Mouse (Mus musculus): ENCODE results near the gene Polr1a.
"Not testable (repeated sequence)": the region's sequence is repeated elsewhere in the genome, so short reads cannot be mapped to it uniquely, and the experiment has no call there.

Gene Polr1a

GRCm38 (mm10) chr6:71908481-71909381, at the start of gene Polr1a, which contains the start of gene Ptcd3:
Gene Polr1a, plus strand, starts transcription at chr6:71909053.
Gene Ptcd3, minus strand, starts transcription at chr6:71908750.
- peak; percentile 86 for DNase-seq (ENCODE audit: low read depth)

GRCm38 (mm10) chr6:71867751-71868150, 41.1 kb upstream of the Polr1a start:
- no peak for DNase-seq (ENCODE audit: low read depth)

GRCm38 (mm10) chr6:71868809-71869208, 40.0 kb upstream of the Polr1a start:
- no peak for DNase-seq (ENCODE audit: low read depth)

DNA sequence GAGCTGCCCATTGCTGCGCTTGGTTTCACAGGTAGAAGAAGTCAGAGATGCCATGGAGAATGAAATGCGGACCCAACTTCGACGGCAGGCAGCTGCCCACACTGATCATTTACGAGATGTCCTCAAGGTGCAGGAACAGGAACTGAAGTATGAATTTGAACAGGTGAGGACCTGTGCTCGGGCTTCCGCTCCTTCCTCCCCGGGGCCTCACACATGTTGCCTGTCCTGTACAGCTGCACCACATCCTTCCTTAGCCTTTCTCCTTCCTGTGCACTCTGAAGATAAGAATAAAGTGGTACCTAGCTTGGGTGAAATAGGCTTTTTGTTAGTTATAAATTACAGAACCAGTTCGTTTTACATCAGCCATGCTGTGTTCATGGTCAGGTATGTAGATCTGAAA, 37.5 kb upstream of the Polr1a start:
- no peak for DNase-seq (ENCODE audit: low read depth)

GRCm38 (mm10) chr6:71877965-71878760, 30.7 kb upstream of the Polr1a start:
- DNase-seq (ENCODE audit: low read depth), result no peak

- no peak for DNase-seq (ENCODE audit: low read depth)
Measured at GRCm38 (mm10) chr6:71893263-71893662, 15.6 kb upstream of the Polr1a start.

DNA sequence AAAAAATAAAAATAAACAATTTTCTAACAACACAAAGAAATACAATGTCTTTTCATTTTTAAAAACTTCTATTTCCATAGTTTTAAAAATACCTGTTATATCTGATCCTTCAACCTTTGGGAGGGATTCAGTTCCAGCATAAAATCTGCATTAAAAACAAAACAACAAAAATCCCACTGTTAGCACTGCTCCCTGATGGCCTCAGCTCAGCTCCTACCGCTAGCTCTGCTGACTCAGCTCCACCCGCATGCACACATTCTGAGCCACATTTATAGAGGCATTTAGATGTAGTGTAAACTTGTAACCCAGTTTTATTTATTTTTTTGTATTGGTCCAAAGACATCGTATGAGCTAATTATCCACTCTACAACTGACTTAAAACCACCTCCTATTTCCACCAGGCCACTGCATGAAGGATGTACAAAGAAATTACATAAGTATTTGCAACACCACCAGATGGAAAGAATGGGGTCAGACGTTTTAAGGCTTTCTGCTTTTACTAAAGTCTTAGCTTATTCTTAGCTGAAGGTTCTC, 1.1 kb upstream of the Polr1a start:
- DNase-seq (ENCODE audit: low read depth), result no peak

DNA sequence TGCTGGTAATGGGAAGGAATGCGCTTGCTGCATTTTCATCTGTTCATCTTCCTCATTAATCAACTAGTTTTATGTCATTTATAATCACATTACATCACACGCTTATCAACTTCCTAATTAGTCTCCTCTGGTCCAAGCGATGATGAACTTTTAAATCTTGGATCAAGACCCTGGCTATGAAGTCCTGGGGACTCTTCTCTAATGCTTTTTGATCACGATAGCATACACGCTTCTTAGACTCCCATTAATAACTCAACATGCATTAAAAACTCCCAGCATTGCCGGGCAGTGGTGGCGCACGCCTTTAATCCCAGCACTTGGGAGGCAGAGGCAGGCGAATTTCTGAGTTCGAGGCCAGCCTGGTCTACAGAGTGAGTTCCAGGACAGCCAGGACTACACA, 531 bp downstream of the Polr1a start:
- DNase-seq (ENCODE audit: low read depth), result no peak

DNA sequence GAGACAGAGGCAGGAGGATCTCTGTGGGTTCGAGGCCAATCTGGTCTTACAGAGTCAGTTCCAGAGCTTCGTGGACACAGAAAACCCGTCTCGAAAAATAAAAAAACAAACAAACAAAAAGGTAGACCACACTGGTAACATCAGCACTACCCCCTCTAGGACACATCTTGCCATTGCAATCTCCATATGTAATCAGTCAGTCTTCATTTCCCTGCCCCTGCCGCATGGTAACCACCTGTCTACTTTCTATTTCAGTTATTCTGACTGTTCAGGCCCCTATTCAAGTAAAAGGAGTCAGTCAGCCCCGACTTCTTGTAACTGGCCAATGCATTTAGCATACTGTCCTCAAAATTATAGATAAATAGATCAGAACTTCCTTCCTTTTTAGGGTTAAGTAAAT, 987 bp downstream of the Polr1a start:
- DNase-seq (ENCODE audit: low read depth), result no peak

GRCm38 (mm10) chr6:71911686-71912450, 3.0 kb downstream of the Polr1a start:
- no peak for DNase-seq (ENCODE audit: low read depth)

DNA sequence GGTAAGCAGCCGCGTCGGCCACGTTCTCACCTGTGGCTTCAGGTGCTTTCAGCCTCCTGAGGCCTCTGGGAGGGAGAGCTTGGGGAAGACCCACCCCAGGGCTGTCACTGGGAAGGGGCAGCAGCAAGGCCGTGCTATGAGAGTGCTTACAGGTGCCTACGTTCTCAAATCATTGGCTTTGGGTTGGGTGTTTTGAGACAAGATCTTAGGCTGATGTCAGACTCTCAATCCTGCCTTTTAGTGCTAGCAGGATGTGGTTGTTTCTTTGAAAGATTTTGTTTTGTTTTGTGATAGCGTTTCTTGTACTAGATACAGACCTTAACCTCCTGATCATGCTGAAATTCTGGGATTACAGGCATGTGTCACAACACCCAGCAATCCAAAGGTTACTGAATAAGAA, 11.9 kb downstream of the Polr1a start:
- DNase-seq (ENCODE audit: low read depth), result no peak

DNA sequence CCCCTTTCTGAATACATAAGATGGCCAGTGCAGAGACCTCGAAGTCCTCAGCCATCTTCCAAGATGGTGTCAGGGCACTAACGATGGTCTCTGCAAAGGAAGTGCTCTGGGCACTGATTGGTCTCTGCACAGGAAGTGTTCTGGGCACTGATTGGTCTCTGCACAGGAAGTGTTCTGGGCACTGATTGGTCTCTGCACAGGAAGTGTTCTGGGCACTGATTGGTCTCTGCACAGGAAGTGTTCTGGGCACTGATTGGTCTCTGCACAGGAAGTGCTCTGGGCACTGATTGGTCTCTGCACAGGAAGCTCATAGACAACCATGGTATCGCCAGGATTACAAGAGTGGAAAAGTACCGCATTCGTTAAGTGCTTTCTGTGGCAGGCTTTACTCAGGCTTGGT, 16.4 kb downstream of the Polr1a start:
- DNase-seq (ENCODE audit: low read depth), result not testable (repeated sequence)

DNA sequence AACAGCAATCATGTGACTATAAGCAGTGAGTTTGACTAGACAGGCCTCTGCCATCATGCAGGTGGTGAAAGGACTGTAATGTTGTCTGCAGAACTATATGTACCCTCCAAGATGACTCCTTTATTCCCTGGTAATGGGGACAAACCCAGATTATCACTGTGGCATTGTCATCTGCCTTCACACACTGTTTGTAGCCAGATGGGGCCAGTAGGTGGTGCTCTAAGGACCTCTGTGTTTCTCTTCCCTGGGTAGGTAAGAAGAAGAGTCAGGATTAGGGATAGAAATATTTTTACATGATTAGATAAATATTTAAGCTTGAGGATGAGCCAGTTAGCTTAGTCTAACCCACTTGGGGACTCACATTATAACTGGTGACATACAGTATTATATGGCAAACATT, 19.1 kb downstream of the Polr1a start:
- DNase-seq (ENCODE audit: low read depth), result no peak

GRCm38 (mm10) chr6:71930053-71930452, 21.2 kb downstream of the Polr1a start:
- no peak for DNase-seq (ENCODE audit: low read depth)

GRCm38 (mm10) chr6:71930830-71931437, 22.1 kb downstream of the Polr1a start:
- no peak for DNase-seq (ENCODE audit: low read depth)

DNA sequence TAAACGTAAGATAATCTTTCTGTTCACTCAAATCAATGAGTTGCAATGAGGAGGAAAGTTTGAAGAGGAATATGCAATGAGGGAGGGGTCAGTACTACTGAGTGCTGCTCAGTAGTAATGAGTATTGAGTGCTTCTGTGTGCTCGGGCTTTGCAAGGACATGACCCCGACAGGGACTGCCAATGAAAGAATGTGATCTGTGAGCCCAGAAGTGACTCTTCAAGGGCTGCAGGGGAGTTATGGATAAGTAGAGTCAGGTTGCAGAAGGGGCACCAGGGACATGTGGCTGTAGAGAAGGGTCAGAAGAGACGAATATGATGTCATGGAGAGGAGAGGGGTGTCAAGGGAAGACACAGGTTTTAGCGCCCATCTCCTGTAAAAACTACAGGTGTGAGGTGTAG, 23.5 kb downstream of the Polr1a start:
- no peak for DNase-seq (ENCODE audit: low read depth)

- peak; percentile 97 for DNase-seq (ENCODE audit: low read depth)
Measured at GRCm38 (mm10) chr6:71934081-71934556, 25.3 kb downstream of the Polr1a start.

- no peak for DNase-seq (ENCODE audit: low read depth)
Measured at GRCm38 (mm10) chr6:71935737-71936136, 26.9 kb downstream of the Polr1a start.

GRCm38 (mm10) chr6:71940912-71941311, 32.1 kb downstream of the Polr1a start:
- peak; percentile 89 for DNase-seq (ENCODE audit: low read depth)

DNA sequence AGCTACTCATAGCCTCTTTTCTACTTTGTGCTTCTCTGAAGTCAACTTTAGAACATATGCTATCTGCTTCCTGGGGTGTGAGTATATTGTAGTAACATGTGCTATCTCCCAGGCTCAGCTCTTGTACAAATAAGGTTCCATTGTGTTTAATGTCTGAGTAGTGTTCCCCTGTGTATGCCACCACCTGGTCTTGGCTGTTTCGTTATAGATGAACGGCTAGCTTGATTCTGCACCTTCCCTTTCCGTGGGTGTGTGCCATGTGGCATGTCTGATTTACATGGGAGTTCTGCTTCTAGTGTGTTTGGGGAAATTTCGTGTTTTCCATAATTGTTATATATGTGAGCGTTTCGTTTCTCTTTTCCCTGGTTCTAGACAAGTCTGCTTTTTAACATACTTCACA, 36.2 kb downstream of the Polr1a start:
- DNase-seq (ENCODE audit: low read depth), result no peak

- DNase-seq (ENCODE audit: low read depth), result no peak
Measured at GRCm38 (mm10) chr6:71946121-71946520, 37.3 kb downstream of the Polr1a start.

All from fibroblast of lung, adult 2 months (primary cell).